Mouse (Mus musculus) stomach, postnatal 0 days (tissue): ENCODE measurements at regions not wholly inside any gene's neighbourhood (a gene's known extent, or its start where the extent isn't known, plus 50 kb on each side); places are given as distances from the start of the nearest gene placed in this dataset.

Source experiments
- CTCF ChIP-seq: IDR thresholded peaks from 2 replicates; pipeline ENCODE4 v1.5.1; 2016; ENCODE audit warnings: antibody characterized with exemption, low read depth, mild to moderate bottlenecking, moderate library complexity
- EP300 ChIP-seq: optimal IDR thresholded peaks from 2 replicates; pipeline ENCODE3; 2016; ENCODE audit warnings: antibody characterized with exemption

GRCm38 (mm10) chr13:101016181-101016580 is 183.0 kb upstream of the Slc30a5 start:
- TF ChIP-seq CTCF (no peak), EP300 (no peak)
